Mouse (Mus musculus): ENCODE measurements around the gene Ndrg4. TPM values are rescaled to one million over a fixed set of nuclear protein-coding genes. Genes with fewer than 3 reads are reported as not detected.

Ndrg4 gene
- polyA plus RNA-seq, 1 experiment from 2014 or later: 21.0 TPM

DNA sequence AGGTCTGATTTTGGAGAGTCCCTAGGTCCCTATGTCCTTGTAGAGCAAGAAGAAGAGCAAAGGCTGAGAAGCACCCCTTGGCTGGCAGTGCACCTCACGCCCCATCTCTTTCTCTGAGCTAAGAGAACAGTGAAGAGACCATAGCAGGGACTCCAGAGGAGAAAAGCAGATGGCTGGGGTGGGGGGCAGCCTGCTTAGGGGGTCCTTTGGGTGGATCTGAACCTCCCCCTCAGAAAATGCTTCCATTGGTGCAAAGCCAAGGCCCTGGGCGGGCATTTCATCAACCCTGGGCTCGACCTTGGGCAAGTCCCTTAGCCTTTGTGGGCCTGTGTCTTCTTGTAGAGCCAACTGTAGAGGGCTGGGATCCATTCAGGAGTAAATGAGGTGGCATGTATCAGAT, 27.8 kb downstream of the Ndrg4 start:
- ATAC-seq (ENCODE audit: insufficient number of reproducible peaks, insufficient read depth, low FRiP score, low read depth): no peak
- H3K36me3 ChIP-seq (ENCODE audit: control insufficient read depth, insufficient read depth, low read length): no peaks in the 10 kb centered on the region
- H3K27me3 ChIP-seq (ENCODE audit: control insufficient read depth, insufficient read depth, low read length): no peaks in the 10 kb centered on the region
- 89% methylated on average over 3 of the region's 3 CpGs for WGBS
- no peaks in the 10 kb centered on the region for H3K9me3 ChIP-seq (ENCODE audit: control insufficient read depth, low read depth, low read length)
- H3K4me2 ChIP-seq (replicated peaks; ENCODE audit: low read depth, low read length): no peak overlapping the region
- H3K27ac ChIP-seq (ENCODE audit: low read length): no peak overlapping the region
- H3K9ac ChIP-seq (replicated peaks; ENCODE audit: low read depth, low read length): no peak overlapping the region
- H3K4me1 ChIP-seq (ENCODE audit: control insufficient read depth, insufficient read depth, low read length): peaks cover 9% of the 10 kb centered on the region; the same call in 1 of the 2 replicates
- H3K4me3 ChIP-seq (ENCODE audit: low read depth, low read length): no peak overlapping the region

DNA sequence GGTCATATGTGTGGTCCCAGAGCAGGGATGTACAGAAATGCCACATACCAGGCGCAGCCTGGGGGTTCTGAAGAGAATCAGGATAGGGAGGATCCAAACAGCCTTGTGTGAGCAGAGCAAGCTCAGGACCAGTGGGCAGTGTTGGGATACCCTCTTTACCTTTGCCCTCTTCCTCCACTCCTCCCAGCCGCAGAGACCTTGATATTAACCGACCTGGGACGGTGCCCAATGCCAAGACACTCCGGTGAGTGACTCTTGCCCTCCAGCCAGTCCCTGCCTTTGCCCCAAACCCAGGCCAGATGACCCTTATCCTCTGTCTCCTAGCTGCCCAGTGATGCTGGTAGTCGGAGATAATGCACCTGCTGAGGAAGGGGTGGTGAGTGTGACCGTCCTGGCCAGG, 32.8 kb downstream of the Ndrg4 start:
- Histone ChIP-seq H3K9me3 (ENCODE audit: control insufficient read depth, low read depth, low read length) (no peaks in the 10 kb centered on the region), H3K36me3 (ENCODE audit: control insufficient read depth, insufficient read depth, low read length) (no peaks in the 10 kb centered on the region), H3K27me3 (ENCODE audit: control insufficient read depth, insufficient read depth, low read length) (no peaks in the 10 kb centered on the region), H3K4me1 (ENCODE audit: control insufficient read depth, insufficient read depth, low read length) (no peaks in the 10 kb centered on the region), H3K4me2 (replicated peaks; ENCODE audit: low read depth, low read length) (no peak overlapping the region), H3K27ac (ENCODE audit: low read length) (no peak overlapping the region), H3K4me3 (ENCODE audit: low read depth, low read length) (no peak overlapping the region), H3K9ac (replicated peaks; ENCODE audit: low read depth, low read length) (no peak overlapping the region)
- ATAC-seq (ENCODE audit: insufficient number of reproducible peaks, insufficient read depth, low FRiP score, low read depth): no peak
- WGBS: 79% methylated on average over 7 of the region's 7 CpGs

DNA sequence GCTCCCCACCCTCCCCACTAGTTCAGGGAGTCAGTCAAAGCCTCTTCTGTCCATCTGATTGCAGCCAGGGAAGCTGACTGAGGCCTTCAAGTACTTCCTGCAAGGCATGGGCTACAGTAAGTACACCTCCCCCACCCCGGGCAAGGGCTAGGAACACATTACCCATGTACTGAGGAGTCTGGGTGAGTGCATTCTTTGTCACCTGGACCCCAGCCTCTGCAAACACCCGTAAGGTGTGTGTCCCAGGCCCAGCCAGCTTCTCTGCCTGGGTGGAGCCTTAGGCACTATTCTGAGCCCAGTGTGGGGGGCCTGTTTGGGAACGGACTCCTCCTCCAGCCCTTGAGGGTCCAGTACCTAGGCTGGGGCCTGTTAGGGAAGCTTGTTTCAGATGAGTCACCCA, 34.2 kb downstream of the Ndrg4 start:
- Histone ChIP-seq H3K9me3 (ENCODE audit: control insufficient read depth, low read depth, low read length) (no peaks in the 10 kb centered on the region), H3K4me1 (ENCODE audit: control insufficient read depth, insufficient read depth, low read length) (no peaks in the 10 kb centered on the region), H3K4me3 (ENCODE audit: low read depth, low read length) (no peak overlapping the region), H3K27me3 (ENCODE audit: control insufficient read depth, insufficient read depth, low read length) (no peaks in the 10 kb centered on the region), H3K36me3 (ENCODE audit: control insufficient read depth, insufficient read depth, low read length) (no peaks in the 10 kb centered on the region), H3K4me2 (replicated peaks; ENCODE audit: low read depth, low read length) (no peak overlapping the region), H3K27ac (ENCODE audit: low read length) (no peak overlapping the region), H3K9ac (replicated peaks; ENCODE audit: low read depth, low read length) (no peak overlapping the region)
- no peak for ATAC-seq (ENCODE audit: insufficient number of reproducible peaks, insufficient read depth, low FRiP score, low read depth)
- WGBS: 63% methylated on average over 3 of the region's 3 CpGs

DNA sequence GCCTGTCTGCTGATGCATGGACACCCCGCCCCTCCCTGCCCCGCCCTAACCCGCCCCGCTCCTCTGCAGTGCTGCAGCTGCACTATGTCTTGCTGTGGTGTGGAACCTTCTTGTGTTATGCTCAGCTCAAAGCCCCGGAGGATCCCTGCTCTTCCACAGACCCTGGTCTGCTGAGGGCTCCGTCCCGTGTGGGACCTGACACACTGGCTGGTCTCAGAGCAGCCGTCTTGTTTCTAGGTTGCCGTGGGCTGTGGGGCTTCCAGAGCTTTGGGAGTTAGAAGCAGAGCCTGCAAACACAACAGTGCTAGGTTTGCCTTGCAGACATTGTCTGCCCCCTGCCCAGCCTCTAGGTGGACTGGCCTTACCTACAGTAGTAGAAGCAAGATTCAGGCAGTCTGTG, 35.6 kb downstream of the Ndrg4 start:
- H3K4me1 ChIP-seq (ENCODE audit: control insufficient read depth, insufficient read depth, low read length): no peaks in the 10 kb centered on the region
- H3K27ac ChIP-seq (ENCODE audit: low read length): no peak overlapping the region
- H3K4me3 ChIP-seq (ENCODE audit: low read depth, low read length): no peak overlapping the region
- no peaks in the 10 kb centered on the region for H3K27me3 ChIP-seq (ENCODE audit: control insufficient read depth, insufficient read depth, low read length)
- ATAC-seq (ENCODE audit: insufficient number of reproducible peaks, insufficient read depth, low FRiP score, low read depth): no peak
- H3K9me3 ChIP-seq (ENCODE audit: control insufficient read depth, low read depth, low read length): no peaks in the 10 kb centered on the region
- H3K4me2 ChIP-seq (replicated peaks; ENCODE audit: low read depth, low read length): no peak overlapping the region
- no peaks in the 10 kb centered on the region for H3K36me3 ChIP-seq (ENCODE audit: control insufficient read depth, insufficient read depth, low read length)
- no peak overlapping the region for H3K9ac ChIP-seq (replicated peaks; ENCODE audit: low read depth, low read length)
- WGBS: 81% methylated on average over 9 of the region's 9 CpGs

DNA sequence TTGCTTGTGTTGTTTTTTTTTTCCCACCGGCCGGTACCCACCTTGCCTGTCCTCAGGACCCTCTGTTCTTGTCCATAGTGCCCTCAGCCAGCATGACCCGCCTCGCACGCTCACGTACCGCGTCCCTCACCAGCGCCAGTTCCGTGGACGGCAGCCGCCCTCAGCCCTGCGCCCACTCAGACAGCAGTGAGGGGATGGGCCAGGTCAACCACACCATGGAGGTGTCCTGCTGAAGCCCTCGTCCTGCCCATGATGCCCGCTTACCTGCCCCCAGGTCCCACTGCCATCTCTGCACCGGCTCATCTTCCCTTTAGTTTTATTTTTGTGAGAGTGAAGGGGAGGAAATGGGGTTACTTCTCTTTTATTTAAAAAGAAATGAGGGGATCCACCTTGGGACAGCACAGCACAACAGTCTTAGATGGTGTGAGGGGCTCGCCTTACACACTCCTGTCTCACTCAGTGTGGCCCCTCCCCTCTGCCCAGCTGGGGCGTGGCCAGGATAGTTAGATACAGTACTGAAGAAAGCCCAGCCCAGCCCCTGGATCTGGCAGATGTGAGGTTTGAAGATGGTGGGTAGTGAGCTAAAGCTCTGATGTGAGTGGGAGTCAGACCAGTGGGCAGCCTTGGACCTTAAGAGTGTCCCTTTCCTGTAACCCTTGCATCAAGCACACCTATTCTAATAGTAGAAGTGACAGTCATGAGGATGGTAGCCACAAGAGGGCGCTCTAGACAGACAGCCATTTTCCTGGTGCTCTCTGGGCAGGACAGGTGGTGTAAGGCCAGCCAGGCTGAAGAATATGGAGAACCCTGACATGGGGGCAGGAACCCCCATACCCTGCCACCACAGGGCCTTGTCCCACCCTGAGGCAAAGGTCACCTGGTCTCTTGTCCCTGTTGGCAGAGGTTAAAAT, 36.6 kb downstream of the Ndrg4 start:
- ATAC-seq (ENCODE audit: insufficient number of reproducible peaks, insufficient read depth, low FRiP score, low read depth): no peak

DNA sequence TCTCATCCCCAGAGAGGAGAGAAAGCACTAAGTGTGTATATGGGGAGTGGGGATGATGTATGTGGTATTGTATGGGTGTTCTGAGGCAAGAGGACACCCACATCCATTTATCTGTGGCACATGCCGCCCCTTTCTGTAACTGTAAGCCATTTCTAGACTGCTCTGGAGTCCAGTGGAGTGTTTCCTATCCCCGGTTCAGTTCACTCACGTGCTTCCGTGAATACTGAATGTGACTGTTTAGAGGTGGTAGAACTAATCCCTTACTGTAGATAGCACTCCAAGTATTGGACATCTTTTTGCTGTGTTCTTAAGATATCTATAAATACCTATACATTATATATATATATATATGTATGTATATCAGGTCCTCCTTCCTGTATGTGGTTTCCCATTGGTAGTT, 37.6 kb downstream of the Ndrg4 start:
- ATAC-seq (ENCODE audit: insufficient number of reproducible peaks, insufficient read depth, low FRiP score, low read depth): no peak
- Histone ChIP-seq H3K9me3 (ENCODE audit: control insufficient read depth, low read depth, low read length) (no peaks in the 10 kb centered on the region), H3K36me3 (ENCODE audit: control insufficient read depth, insufficient read depth, low read length) (peaks cover 18% of the 10 kb centered on the region; the same call in 1 of the 2 replicates), H3K4me1 (ENCODE audit: control insufficient read depth, insufficient read depth, low read length) (no peaks in the 10 kb centered on the region), H3K27ac (ENCODE audit: low read length) (no peak overlapping the region), H3K4me2 (replicated peaks; ENCODE audit: low read depth, low read length) (no peak overlapping the region), H3K9ac (replicated peaks; ENCODE audit: low read depth, low read length) (no peak overlapping the region), H3K4me3 (ENCODE audit: low read depth, low read length) (no peak overlapping the region), H3K27me3 (ENCODE audit: control insufficient read depth, insufficient read depth, low read length) (no peaks in the 10 kb centered on the region)
- WGBS: 89% methylated on average over 4 of the region's 4 CpGs

More for the DNA sequence above, 36.6 kb downstream of the Ndrg4 start:
- WGBS: 75% methylated on average over 19 of the region's 19 CpGs
- no peaks in the 10 kb centered on the region for H3K9me3 ChIP-seq (ENCODE audit: control insufficient read depth, low read depth, low read length)
- peaks cover 8% of the 10 kb centered on the region; the same call in 1 of the 2 replicates for H3K36me3 ChIP-seq (ENCODE audit: control insufficient read depth, insufficient read depth, low read length)
- H3K27ac ChIP-seq (ENCODE audit: low read length): no peak overlapping the region
- H3K4me3 ChIP-seq (ENCODE audit: low read depth, low read length): no peak overlapping the region
- H3K27me3 ChIP-seq (ENCODE audit: control insufficient read depth, insufficient read depth, low read length): no peaks in the 10 kb centered on the region
- H3K9ac ChIP-seq (replicated peaks; ENCODE audit: low read depth, low read length): no peak overlapping the region
- no peak overlapping the region for H3K4me2 ChIP-seq (replicated peaks; ENCODE audit: low read depth, low read length)
- H3K4me1 ChIP-seq (ENCODE audit: control insufficient read depth, insufficient read depth, low read length): no peaks in the 10 kb centered on the region

DNA sequence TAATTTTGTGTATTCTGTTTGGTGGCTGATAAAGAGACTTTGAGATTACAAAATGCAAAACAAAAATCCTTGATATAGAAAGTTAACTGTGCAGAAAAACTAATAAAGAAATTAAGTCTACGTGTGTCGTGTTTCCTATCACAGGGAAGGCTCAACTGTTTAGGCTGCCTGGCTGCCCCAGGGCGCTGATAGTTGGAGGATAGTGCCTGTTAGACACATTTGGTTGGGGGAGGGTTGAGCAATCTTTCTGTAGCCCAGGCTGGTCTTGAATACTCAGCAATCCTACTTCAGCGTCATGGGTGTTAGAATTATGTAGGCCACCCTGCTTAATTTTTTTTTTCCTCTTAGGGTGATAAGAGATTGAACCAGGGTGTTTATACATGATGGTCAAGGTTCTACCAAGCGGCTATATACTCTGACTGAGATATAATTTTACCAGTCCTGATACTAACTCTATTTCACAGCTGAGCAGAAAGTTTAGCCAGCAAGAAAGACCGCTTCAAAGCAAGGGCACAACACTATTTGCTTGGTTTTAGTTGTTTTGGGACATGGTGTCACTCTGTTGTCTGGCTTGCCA, 38.1 kb downstream of the Ndrg4 start:
- 0 out of 2 replicates have a peak overlapping the region, but pooled peaks have one; percentile 64 for H3K9ac ChIP-seq (replicated peaks; ENCODE audit: low read depth, low read length)

DNA sequence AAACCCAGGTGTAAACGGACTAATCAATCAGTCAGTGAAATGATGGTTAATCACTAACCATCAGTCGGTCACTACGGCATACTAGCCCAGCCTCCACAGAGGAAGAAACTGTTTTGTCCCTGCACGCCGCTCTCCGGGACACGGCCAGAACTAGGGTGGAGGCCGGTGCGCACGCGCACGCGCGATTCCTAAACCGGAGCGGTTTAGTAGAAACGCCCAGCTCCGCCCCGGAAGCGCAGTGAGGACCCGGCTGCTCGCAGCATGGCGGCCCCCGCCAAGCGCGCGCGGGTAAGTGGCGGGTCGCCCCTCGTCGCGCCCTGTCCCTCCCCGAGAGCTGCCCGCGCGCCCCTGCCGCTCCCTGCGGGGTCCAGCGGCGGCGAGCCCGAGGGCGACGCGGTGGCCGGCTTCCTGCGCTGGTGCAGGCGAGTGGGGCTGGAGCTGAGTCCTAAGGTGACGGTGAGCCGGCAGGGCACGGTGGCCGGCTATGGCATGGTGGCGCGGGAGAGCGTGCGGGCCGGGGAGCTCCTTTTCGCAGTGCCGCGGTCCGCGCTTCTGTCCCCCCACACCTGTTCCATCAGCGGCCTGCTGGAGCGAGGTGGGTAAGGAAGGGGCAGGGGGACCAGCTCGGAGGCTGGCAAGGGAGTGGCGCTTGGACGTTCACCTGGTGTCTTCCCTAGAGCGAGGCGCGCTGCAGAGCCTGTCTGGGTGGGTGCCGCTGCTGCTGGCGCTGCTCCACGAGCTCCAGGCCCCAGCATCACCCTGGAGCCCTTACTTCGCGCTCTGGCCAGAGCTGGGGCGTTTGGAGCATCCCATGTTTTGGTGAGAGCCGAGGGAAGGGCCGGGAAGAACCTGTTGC, 39.1 kb downstream of the Ndrg4 start, which contains the start of gene Setd6:
Gene Setd6, plus strand, starts transcription at position 206 of the 856 bp plus-strand sequence.
- ATAC-seq (ENCODE audit: insufficient number of reproducible peaks, insufficient read depth, low FRiP score, low read depth): peak; percentile 90
- WGBS: under 1% methylated on average over 76 of the region's 79 CpGs

More for the DNA sequence above, 38.1 kb downstream of the Ndrg4 start:
- Histone ChIP-seq H3K9me3 (ENCODE audit: control insufficient read depth, low read depth, low read length) (no peaks in the 10 kb centered on the region), H3K4me3 (ENCODE audit: low read depth, low read length) (peak overlapping the region; percentile 76), H3K36me3 (ENCODE audit: control insufficient read depth, insufficient read depth, low read length) (peaks cover 24% of the 10 kb centered on the region; the same call in 1 of the 2 replicates), H3K4me1 (ENCODE audit: control insufficient read depth, insufficient read depth, low read length) (no peaks in the 10 kb centered on the region), H3K27me3 (ENCODE audit: control insufficient read depth, insufficient read depth, low read length) (no peaks in the 10 kb centered on the region), H3K4me2 (replicated peaks; ENCODE audit: low read depth, low read length) (peak overlapping the region; percentile 91), H3K27ac (ENCODE audit: low read length) (no peak overlapping the region)
- ATAC-seq (ENCODE audit: insufficient number of reproducible peaks, insufficient read depth, low FRiP score, low read depth): no peak
- 83% methylated on average over 6 of the region's 6 CpGs for WGBS

More for the DNA sequence above, 39.1 kb downstream of the Ndrg4 start, which contains the start of gene Setd6:
- Histone ChIP-seq H3K27me3 (ENCODE audit: control insufficient read depth, insufficient read depth, low read length) (no peaks in the 10 kb centered on the region), H3K4me1 (ENCODE audit: control insufficient read depth, insufficient read depth, low read length) (no peaks in the 10 kb centered on the region), H3K4me3 (ENCODE audit: low read depth, low read length) (peak within 1 kb of the TSS; percentile 76), H3K9me3 (ENCODE audit: control insufficient read depth, low read depth, low read length) (no peaks in the 10 kb centered on the region), H3K9ac (replicated peaks; ENCODE audit: low read depth, low read length) (peak within 1 kb of the TSS; percentile 64), H3K36me3 (ENCODE audit: control insufficient read depth, insufficient read depth, low read length) (peaks cover 32% of the 10 kb centered on the region; the same call in 1 of the 2 replicates), H3K27ac (ENCODE audit: low read length) (peak within 1 kb of the TSS; percentile 24; the same call in 1 of the 2 replicates), H3K4me2 (replicated peaks; ENCODE audit: low read depth, low read length) (peak within 1 kb of the TSS; percentile 91)

Measured in stomach, embryonic 14.5 days (tissue).